Mouse (Mus musculus): ENCODE results near the gene Peli3.
A peak's percentile ranks its signal among the peaks of the same experiment; 100 is the strongest.

Peli3 gene

DNA sequence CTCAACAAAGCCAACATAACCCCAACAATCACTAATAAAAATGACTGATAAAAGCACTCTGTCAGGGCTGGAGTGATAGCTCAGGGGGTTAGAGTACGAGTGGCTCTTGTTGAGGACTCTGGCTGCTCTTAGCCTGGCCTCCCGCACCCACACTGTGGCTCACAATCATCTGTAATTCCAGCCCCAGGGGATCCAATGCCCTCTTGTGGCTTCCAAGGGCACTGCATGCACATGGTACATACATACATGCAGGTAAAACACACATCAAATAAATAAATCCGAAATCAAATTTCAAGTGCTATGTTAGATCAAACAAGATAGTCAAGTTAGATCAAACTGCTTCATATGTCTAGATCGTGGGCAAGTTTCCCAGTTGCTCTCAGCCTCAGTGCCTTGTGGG lies 34.8 kb downstream of the Peli3 start:
- peak in 1 of 2 experiments; percentile 25 for DNase-seq

DNA sequence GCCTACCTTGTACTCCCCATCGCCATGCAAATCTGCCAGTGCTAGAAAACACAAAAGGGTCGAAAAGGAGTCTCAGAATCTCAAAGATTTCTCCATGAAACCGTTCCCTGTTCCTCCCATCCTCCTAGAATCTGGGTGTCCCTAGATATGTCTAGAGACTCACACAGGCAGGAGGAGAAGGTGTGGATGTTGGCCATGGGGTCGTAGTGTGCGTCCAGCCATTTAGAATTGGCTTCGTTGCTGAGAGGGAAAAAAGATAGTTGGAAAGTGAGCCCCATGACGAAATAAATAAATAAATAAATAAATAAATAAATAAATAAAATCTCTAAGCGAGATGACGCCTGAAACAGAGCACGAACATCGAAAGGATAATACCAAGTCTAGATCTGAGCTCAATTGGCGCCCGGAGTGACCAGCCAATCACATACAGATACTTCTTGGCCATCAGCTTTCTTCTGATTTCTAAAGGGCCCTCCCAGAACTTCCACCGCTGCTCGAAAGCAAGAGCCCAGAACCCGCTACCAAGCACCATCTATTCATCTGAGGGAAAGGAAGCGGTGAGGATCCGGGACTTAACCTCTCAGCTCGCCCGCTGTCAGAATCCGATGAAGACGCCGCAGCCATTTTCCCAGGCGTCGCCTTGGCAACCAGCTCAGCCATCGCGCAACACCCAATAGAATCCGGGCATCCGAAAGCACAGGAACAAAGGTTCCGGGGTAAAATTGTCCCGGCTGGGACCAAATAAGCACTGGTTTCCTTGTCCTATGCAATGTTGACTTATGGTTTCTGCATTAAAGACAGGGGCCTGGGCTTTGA lies 36.7 kb downstream of the Peli3 start, which contains the start of gene Bbs1:
Gene Bbs1 (minus strand): TSS at position 650 of the 816 bp plus-strand sequence.
- DNase-seq, result peak; percentile 83 to 87

DNA sequence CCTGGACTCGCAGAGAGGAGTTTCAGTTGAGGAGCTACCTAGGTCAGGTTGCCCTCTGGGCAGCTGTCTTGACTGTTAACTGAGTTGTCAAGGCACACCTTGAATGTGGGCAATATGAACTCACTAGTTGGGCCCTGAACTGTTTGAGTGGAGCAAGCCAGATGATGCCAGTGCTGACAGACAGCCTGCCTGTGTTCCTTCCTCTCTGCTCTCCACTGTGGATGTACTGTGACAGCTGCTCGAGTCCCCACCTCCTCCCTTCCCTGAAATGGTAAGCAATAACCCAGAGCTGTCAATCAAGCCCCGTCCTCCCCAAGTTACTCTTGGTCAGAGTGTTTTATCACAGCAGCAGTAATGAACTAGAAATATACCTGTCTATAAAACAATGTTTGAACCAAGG lies 43.0 kb downstream of the Peli3 start:
- no peak for DNase-seq

DNA sequence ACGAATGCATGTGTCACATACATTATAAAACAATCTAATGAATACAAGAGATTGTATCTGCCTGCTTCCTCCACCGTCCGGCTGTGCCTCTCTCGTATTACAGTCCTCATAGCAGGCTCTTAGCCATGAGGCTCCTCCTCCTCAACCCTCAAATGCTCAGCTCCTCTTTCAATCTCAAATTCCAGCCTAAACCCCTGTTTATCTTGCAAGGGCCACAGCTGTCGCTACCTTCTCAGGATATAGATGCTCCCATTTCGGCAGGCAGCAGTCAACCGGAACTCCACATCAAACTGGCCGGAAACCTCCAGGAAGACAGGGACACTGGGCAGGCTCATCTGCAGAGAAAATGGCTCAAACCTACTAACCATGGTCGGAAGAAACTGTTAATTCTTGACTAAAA lies 44.0 kb downstream of the Peli3 start:
- no peak for DNase-seq

DNA sequence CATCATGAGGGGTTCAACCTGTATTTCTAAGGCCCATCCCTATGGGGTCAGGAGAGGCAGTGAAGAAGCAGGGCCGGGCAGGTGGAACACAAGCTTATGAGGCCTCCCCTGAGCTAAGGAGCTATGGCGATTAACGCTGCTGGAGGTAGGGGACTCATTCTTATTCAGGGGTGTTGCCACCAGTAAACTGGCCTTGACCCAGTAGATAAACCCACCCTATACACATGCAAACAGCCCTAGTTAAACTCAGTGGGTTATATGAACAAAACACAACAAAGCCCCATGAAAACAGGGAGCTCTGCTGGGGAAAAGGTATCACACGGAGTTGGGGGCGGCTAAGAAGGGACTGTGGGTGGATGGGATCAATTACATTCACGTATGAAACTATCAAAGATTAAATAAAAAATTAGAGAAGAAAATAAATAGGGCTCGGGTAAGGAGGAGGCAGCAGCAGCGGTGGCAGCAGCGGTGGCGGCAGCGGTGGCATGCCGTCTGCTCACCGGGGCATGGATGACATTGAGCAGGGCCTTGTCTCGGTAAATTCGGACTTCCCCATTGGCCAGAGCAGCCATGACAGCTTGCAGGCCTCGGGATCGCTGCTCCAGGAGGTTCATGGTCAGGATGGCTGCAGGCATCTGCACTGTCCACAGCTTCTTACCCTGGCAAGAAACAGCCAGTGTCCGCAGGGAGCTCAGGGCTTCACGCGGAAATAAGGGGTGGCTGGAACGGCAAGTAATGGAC lies 46.0 kb downstream of the Peli3 start:
- DNase-seq, result no peak

DNA sequence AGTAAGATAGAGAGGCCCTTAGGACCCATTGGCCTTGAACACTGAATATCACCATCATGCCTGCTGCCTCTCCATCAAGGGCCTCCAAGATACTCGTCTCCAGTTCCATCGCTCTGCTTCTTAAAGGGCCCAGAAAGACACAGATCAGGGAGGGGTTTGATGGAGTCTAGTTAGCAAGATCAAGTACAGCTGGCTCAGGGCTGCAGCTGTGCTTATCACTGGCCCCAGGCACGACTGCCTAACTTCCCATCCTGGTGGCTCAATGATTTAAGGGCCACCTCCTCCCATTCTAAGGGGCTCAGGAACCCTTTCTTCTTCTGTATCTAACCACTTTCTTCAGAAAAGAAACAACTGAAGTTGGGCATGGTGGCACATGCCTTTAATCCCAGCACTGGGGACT lies 51.1 kb downstream of the Peli3 start:
- no peak for DNase-seq

DNA sequence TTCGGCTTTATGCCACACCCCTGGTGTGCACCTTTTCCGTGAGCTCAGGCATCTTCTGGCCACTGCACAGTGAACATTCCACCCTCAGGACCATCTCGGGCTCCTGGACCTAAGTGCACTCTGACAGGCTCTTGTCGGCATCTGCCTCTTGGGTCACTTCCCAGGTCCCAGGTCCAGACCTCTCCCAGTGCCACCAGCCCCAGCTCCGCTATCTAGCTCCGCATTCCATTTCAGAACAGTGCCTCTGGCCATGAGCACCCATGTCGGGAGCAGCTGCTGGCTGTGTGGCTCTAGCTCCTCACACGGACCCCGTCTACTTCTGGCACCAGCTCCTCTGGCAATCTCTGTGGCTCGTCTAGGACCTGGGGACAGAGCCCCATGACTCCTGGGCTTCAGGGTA lies 53.1 kb downstream of the Peli3 start:
- DNase-seq, result no peak

DNA sequence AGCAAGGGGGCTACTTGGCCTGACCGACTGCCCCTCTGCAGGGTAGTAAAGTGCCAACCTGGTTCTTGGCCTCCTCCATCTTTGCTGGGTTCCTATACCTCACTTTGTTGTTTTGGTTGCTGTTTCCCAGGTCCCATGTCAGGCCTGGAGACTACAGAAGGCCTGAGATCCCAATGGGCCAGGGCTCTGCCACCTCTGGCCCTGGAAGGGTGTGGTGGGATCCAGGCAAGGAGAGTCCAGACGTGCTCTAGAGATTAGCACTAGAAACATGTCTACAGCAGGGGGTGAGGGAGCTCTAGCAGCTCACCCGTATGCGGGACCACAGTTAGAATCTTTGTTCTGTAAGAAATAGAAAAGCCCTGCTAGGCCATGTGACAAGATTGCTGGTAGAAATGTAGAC lies 59.0 kb downstream of the Peli3 start:
- no peak for DNase-seq

All from lung, postnatal 4 days (tissue).